Mouse (Mus musculus) ovary, adult 10 weeks (tissue): ENCODE results near the gene Ube2z. TPM values are rescaled to one million over a fixed set of nuclear protein-coding genes. Genes with fewer than 3 reads are reported as not detected.

Experiments
- polyA plus RNA-seq: library from polyadenylated mRNA; stranded (reverse); fragments of 350-450 nt; fragmentation: Illumina TruSeq; extraction: RNeasy Lipid Tissue Mini Kit (QIAGEN cat#74804); gene quantifications from one replicate; pipeline ENCODE4 v1.2.3, GENCODE M21; 2014

Gene Ube2z
- polyA plus RNA-seq = 26.7 TPM

GRCm38 (mm10) chr11:96065215-96065911, at the start of gene Ube2z:
Gene Ube2z (minus strand): TSS chr11:96065388.

GRCm38 (mm10) chr11:96111751-96112150, 46.6 kb upstream of the Ube2z start, which contains the start of gene Calcoco2:
Gene Calcoco2 (minus strand): TSS chr11:96111964.

GRCm38 (mm10) chr11:96075509-96076220, 10.5 kb upstream of the Ube2z start, which contains the start of gene Atp5g1:
Gene Atp5g1 (minus strand): TSS chr11:96075670.

GRCm38 (mm10) chr11:96034596-96035052, 30.6 kb downstream of the Ube2z start, which contains the start of gene Snf8:
Gene Snf8 (plus strand): TSS chr11:96034885.

GRCm38 (mm10) chr11:96005403-96006271, 59.6 kb downstream of the Ube2z start, which contains the start of gene Igf2bp1:
Gene Igf2bp1 (minus strand): TSS chr11:96005940.

Other genes with a start within 250 kb of the Ube2z start
- not detected for gene Phospho1, start 240.9 kb downstream of the Ube2z start, polyA plus RNA-seq
- gene Gngt2, start 228.2 kb downstream of the Ube2z start, polyA plus RNA-seq = 2.6 TPM
- not detected for gene Abi3, start 222.9 kb downstream of the Ube2z start, polyA plus RNA-seq
- 0.43 TPM for gene B4galnt2, start 150.5 kb downstream of the Ube2z start, polyA plus RNA-seq
- gene Igf2bp1, start 59.4 kb downstream of the Ube2z start, polyA plus RNA-seq = not detected
- not detected for gene Gip, start 40.8 kb downstream of the Ube2z start, polyA plus RNA-seq
- 9.0 TPM for gene Snf8, start 30.5 kb downstream of the Ube2z start, polyA plus RNA-seq
- gene Atp5g1, start 10.3 kb upstream of the Ube2z start, polyA plus RNA-seq = 4.8 TPM
- gene Calcoco2, start 46.6 kb upstream of the Ube2z start, polyA plus RNA-seq = 0.57 TPM
- gene Ttll6, start 68.4 kb upstream of the Ube2z start, polyA plus RNA-seq = not detected
- not detected for gene Hoxb13, start 128.9 kb upstream of the Ube2z start, polyA plus RNA-seq
- 5.0 TPM for gene Hoxb9, start 206.1 kb upstream of the Ube2z start, polyA plus RNA-seq
- gene Hoxb8, start 216.5 kb upstream of the Ube2z start, polyA plus RNA-seq = 0.77 TPM
- 13.3 TPM for gene Hoxb7, start 221.2 kb upstream of the Ube2z start, polyA plus RNA-seq
- 1.7 TPM for gene Hoxb6, start 227.1 kb upstream of the Ube2z start, polyA plus RNA-seq
- gene Hoxb5, start 237.9 kb upstream of the Ube2z start, polyA plus RNA-seq = 1.2 TPM